Comparison of ENCODE assay signal across 25 mouse cellular contexts in genomic region chr1:51657203-51657602, GRCm38 (mm10).
"Had no signal": no experiment of that assay in that cellular context is flagged by ENCODE, and none has a peak within 500 bp of the region (broad histone marks: within the 10 kb centered on the region; RNA-seq: fewer than 3 reads in every experiment).

No protein-coding gene starts in this region.

- H3K4me2 ChIP-seq: heart, embryonic 12.5 days; hindbrain, embryonic 13.5 days; hindbrain, embryonic 15.5 days; kidney, embryonic 15.5 days; limb, embryonic 13.5 days; limb, embryonic 15.5 days; liver, embryonic 11.5 days; liver, embryonic 13.5 days had no signal

- H3K27me3 ChIP-seq: heart, embryonic 12.5 days; hindbrain, embryonic 13.5 days; hindbrain, embryonic 15.5 days; kidney, embryonic 15.5 days; limb, embryonic 13.5 days; limb, embryonic 15.5 days; liver, embryonic 13.5 days had no signal

- ATAC-seq: hindbrain, postnatal 0 days; intestine, embryonic 16.5 days had no signal

- DNase-seq: gastrocnemius, postnatal 14 days; gastrocnemius, postnatal 36 days; heart, adult 18-20 months; heart, postnatal 10 days; heart, postnatal 4 days; kidney, adult 11 months; kidney, adult 2 months; kidney, adult 9 months; kidney, postnatal 14 days; kidney, postnatal 36 days; layer of hippocampus, adult 9-11 months; layer of hippocampus, postnatal 36 days; left cerebral cortex, postnatal 4 days; liver, embryonic 13.5 days had no signal

- H3K9me3 ChIP-seq: heart, embryonic 10.5 days; heart, embryonic 12.5 days; hindbrain, embryonic 13.5 days; hindbrain, embryonic 15.5 days; kidney, embryonic 15.5 days; limb, embryonic 13.5 days; limb, embryonic 15.5 days; liver, embryonic 13.5 days had no signal

- H3K36me3 ChIP-seq: heart, embryonic 10.5 days; heart, embryonic 12.5 days; hindbrain, embryonic 13.5 days; hindbrain, embryonic 15.5 days; kidney, embryonic 15.5 days; limb, embryonic 13.5 days; limb, embryonic 15.5 days; liver, embryonic 13.5 days had no signal

- H3K27ac ChIP-seq: heart, embryonic 10.5 days; hindbrain, embryonic 13.5 days; hindbrain, embryonic 15.5 days; hindbrain, postnatal 0 days; kidney, embryonic 15.5 days; kidney, postnatal 0 days; limb, embryonic 13.5 days; limb, embryonic 15.5 days; liver, embryonic 13.5 days had no signal

- H3K9ac ChIP-seq: heart, embryonic 12.5 days; hindbrain, embryonic 13.5 days; hindbrain, embryonic 15.5 days; kidney, embryonic 15.5 days; limb, embryonic 13.5 days; limb, embryonic 15.5 days; liver, embryonic 13.5 days had no signal

- H3K4me3 ChIP-seq: heart, embryonic 10.5 days; heart, embryonic 12.5 days; hindbrain, embryonic 13.5 days; hindbrain, embryonic 15.5 days; kidney, embryonic 15.5 days; limb, embryonic 13.5 days; limb, embryonic 15.5 days; liver, embryonic 13.5 days had no signal

- H3K4me1 ChIP-seq: heart, embryonic 10.5 days; heart, embryonic 12.5 days; hindbrain, embryonic 13.5 days; hindbrain, embryonic 15.5 days; kidney, embryonic 15.5 days; limb, embryonic 13.5 days; limb, embryonic 15.5 days; liver, embryonic 13.5 days had no signal
